Mouse (Mus musculus): ENCODE measurements at regions not wholly inside any gene's neighbourhood (a gene's known extent, or its start where the extent isn't known, plus 50 kb on each side); places are given as distances from the start of the nearest gene placed in this dataset.

DNA sequence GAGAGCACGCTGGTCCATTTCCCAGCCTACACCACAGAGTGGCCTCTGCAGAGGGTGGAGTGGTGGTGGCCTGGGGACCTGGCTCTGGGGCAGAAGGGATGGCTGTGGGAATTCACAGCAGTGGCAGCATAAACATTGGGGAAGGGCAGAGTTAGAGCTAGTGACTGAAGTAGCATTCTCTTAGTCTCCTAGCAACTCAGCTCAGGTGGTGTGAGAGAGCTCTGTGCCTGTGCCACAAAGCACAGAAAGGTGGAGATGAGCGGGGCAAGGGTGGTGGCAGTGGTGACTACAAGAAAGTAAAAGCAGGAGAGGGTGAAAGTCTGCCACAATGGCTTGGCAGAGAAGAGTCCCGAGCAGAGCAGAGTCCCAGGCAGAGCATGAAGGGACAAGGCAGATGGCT lies 140.3 kb upstream of the Pfn2 start:
- H3K9me3 ChIP-seq (replicated peaks; ENCODE audit: insufficient read depth, low read length): no peaks in the 10 kb centered on the region
- H3K36me3 ChIP-seq (ENCODE audit: control insufficient read depth in 1 of 2, insufficient read depth in 2 of 2, low read length in 2 of 2): no peaks in the 10 kb centered on the region
- no peaks in the 10 kb centered on the region for H3K4me1 ChIP-seq (ENCODE audit: control insufficient read depth in 1 of 2, insufficient read depth in 2 of 2, low read length in 2 of 2)
- no peak overlapping the region for H3K27ac ChIP-seq (ENCODE audit: control insufficient read depth, low read depth, low read length)
- no peaks in the 10 kb centered on the region for H3K27me3 ChIP-seq (ENCODE audit: control insufficient read depth in 1 of 2, insufficient read depth in 2 of 2, low read length in 2 of 2)
- no peak for DNase-seq (ENCODE audit: low read depth, low spot score)
- no peaks in the 10 kb centered on the region for H3K79me2 ChIP-seq (ENCODE audit: control insufficient read depth, insufficient read depth, low read length, poor library complexity)
- no peak overlapping the region for H3K4me3 ChIP-seq (ENCODE audit: control insufficient read depth in 1 of 2, insufficient read depth in 1 of 2, low read depth in 2 of 2, low read length in 2 of 2)
- TF ChIP-seq MYC (IDR thresholded peaks at IDR 0.05; ENCODE audit: low read depth, low read length) (no peak), JUND (IDR thresholded peaks at IDR 0.05; ENCODE audit: low read depth, low read length) (no peak), MXI1 (IDR thresholded peaks at IDR 0.05; ENCODE audit: low read depth, low read length) (no peak), HCFC1 (IDR thresholded peaks at IDR 0.05; ENCODE audit: low read depth, low read length) (no peak), CTCF (IDR thresholded peaks at IDR 0.05 in 2 of 3, conservative IDR thresholded peaks at IDR 0.05 in 1 of 3; ENCODE audit: control insufficient read depth in 1 of 3, insufficient read depth in 1 of 3, low read depth in 2 of 3, low read length in 3 of 3, poor library complexity in 1 of 3, severe bottlenecking in 1 of 3) (no peak), KAT2A (conservative IDR thresholded peaks at IDR 0.05; ENCODE audit: low read depth, low read length) (no peak), USF2 (IDR thresholded peaks at IDR 0.05; ENCODE audit: borderline replicate concordance in 1 of 2, insufficient read depth in 1 of 2, low read depth in 1 of 2, low read length in 2 of 2) (no peak)
- H3K9ac ChIP-seq (ENCODE audit: control insufficient read depth, low read depth, low read length, poor library complexity, severe bottlenecking): no peak overlapping the region

DNA sequence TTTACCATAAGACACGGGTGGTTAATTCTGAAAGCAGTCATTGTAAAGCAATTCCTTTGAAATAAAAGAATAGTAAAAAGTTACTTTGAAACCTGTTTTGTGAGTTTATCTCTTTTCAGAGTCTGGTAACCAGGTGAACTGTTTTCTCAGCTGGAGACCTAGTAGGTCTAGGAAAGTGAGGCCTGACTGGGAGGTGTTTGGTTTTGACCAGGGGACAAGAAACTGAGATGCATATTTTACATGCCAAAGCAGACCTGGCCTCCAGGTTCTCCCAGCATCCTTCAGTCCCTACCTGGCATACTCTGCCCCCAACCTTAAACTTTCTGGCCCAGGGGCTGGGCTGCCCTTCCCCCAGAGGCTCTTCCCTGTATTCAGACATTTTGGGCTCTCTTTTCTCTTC lies 142.9 kb upstream of the Pfn2 start:
- Histone ChIP-seq H3K4me1 (ENCODE audit: control insufficient read depth in 1 of 2, insufficient read depth in 2 of 2, low read length in 2 of 2) (no peaks in the 10 kb centered on the region), H3K27me3 (ENCODE audit: control insufficient read depth in 1 of 2, insufficient read depth in 2 of 2, low read length in 2 of 2) (no peaks in the 10 kb centered on the region), H3K27ac (ENCODE audit: control insufficient read depth, low read depth, low read length) (no peak overlapping the region), H3K79me2 (ENCODE audit: control insufficient read depth, insufficient read depth, low read length, poor library complexity) (no peaks in the 10 kb centered on the region), H3K36me3 (ENCODE audit: control insufficient read depth in 1 of 2, insufficient read depth in 2 of 2, low read length in 2 of 2) (no peaks in the 10 kb centered on the region), H3K9ac (ENCODE audit: control insufficient read depth, low read depth, low read length, poor library complexity, severe bottlenecking) (no peak overlapping the region), H3K9me3 (replicated peaks; ENCODE audit: insufficient read depth, low read length) (no peaks in the 10 kb centered on the region), H3K4me3 (ENCODE audit: control insufficient read depth in 1 of 2, insufficient read depth in 1 of 2, low read depth in 2 of 2, low read length in 2 of 2) (no peak overlapping the region)
- no peak for DNase-seq (ENCODE audit: low read depth, low spot score)
- no peak for TF ChIP-seq POLR2AphosphoS5 (IDR thresholded peaks at IDR 0.05; ENCODE audit: borderline replicate concordance, low read depth, low read length)
- no peak for TF ChIP-seq MAX (IDR thresholded peaks at IDR 0.05; ENCODE audit: low read length)
- TF ChIP-seq MAFK (IDR thresholded peaks at IDR 0.05; ENCODE audit: borderline replicate concordance, low read depth, low read length): no peak
- TF ChIP-seq RCOR1 (IDR thresholded peaks at IDR 0.05; ENCODE audit: low read depth, low read length): no peak
- no peak for TF ChIP-seq MEF2A (IDR thresholded peaks at IDR 0.05; ENCODE audit: extremely low read depth, insufficient replicate concordance, low read depth, low read length, poor library complexity, severe bottlenecking)
- no peak for TF ChIP-seq CHD1 (IDR thresholded peaks at IDR 0.05; ENCODE audit: low read depth, low read length)
- TF ChIP-seq BHLHE40 (IDR thresholded peaks at IDR 0.05; ENCODE audit: borderline replicate concordance, low read depth, low read length): no peak
- no peak for TF ChIP-seq NELFE (IDR thresholded peaks at IDR 0.05; ENCODE audit: low read depth, low read length)
- TF ChIP-seq CTCF (IDR thresholded peaks at IDR 0.05 in 2 of 3, conservative IDR thresholded peaks at IDR 0.05 in 1 of 3; ENCODE audit: control insufficient read depth in 1 of 3, insufficient read depth in 1 of 3, low read depth in 2 of 3, low read length in 3 of 3, poor library complexity in 1 of 3, severe bottlenecking in 1 of 3): no peak
- TF ChIP-seq GABPA (IDR thresholded peaks at IDR 0.05; ENCODE audit: low read depth, low read length): no peak
- TF ChIP-seq ZMIZ1 (IDR thresholded peaks at IDR 0.05; ENCODE audit: low read depth, low read length): no peak
- no peak for TF ChIP-seq CHD2 (IDR thresholded peaks at IDR 0.05; ENCODE audit: low read length)
- no peak for TF ChIP-seq POLR2AphosphoS2 (IDR thresholded peaks at IDR 0.05; ENCODE audit: low read length)

Data from MEL (cell line).